Mouse (Mus musculus) liver, postnatal 0 days (tissue): ENCODE measurements around the gene Cnot2.

Experiments
- CTCF ChIP-seq: sonication (generic); IDR thresholded peaks from 2 replicates; pipeline ENCODE4 v1.5.1; 2016; ENCODE audit warnings: antibody characterized with exemption, low read depth
- EP300 ChIP-seq: IDR thresholded peaks from 2 replicates; pipeline ENCODE4 v1.6.1; 2016; ENCODE audit warnings: antibody characterized with exemption, low read depth, mild to moderate bottlenecking

DNA sequence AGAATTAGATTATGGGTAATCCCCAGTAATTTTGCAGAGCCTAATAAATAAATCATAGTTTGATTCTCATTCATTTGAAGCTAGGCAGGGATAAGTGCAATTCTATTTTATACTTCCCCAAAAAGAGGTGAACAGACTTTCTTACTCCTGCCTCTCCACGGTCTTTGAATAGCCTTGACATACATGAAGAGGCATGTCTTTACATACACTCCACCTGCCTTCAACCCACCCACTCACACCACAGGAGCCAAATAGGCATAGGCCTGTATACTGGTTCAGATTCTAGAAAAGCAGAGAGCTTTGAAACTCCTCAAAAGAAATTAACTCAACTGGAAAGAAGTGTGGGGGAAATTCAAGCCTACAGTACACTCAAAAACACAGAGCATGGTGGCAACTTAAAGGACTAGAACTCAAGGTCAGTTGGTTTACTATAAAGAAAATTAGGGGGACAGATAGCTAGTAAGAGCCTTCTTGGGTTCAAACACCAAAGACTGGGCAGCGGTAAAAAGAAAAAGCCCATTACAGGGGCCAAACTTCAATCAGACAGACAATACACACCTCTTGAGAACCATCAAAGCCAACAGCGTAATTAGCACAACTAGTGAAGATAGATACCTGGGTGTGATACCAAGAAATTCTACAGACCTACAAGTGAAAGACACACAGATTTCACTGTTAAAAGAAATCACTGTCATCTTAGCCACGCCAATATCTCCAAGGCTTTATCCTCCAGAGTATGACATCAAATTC lies 18.4 kb downstream of the Cnot2 start:
- TF ChIP-seq CTCF (no peak), EP300 (no peak)
